Mouse (Mus musculus): ENCODE results near the gene Mcl1. TPM values are rescaled to one million over a fixed set of nuclear protein-coding genes. Genes with fewer than 3 reads are reported as not detected.
A peak's percentile ranks its signal among the peaks of the same experiment; 100 is the strongest.

Gene Mcl1
- polyA plus RNA-seq, 1 experiment from 2014 or later = 66.8 TPM

DNA sequence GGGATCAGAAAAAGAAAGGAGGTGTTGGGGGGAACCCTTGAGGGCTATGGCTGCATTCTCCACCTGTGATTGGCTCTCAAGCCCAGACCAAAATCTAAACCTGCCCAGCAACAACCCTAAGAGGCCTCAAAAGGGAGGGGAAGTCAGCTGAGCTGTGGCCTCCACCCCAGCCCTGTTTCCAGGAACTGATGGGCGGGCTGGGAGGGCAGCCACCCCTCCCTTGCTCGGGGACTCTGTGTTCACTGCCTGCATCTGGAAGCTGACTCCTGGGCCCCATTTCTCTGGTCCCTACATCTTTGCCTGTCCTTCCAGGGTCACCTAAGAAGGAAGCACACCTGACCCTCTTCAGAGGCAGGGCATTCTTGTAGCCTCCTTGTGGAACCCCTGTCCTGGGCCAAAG is 15.6 kb downstream of the Mcl1 start:
- Histone ChIP-seq H3K27ac (ENCODE audit: low read depth, low read length) (no peak overlapping the region), H3K9ac (ENCODE audit: low read length) (no peak overlapping the region; the same call in 1 of the 2 replicates), H3K4me1 (replicated peaks; ENCODE audit: control insufficient read depth, insufficient read depth, low read length) (peaks cover 9% of the 10 kb centered on the region), H3K4me3 (ENCODE audit: low read depth, low read length) (no peak overlapping the region), H3K9me3 (ENCODE audit: control insufficient read depth, low read length) (no peaks in the 10 kb centered on the region), H3K36me3 (ENCODE audit: control insufficient read depth, insufficient read depth, low read length) (no peaks in the 10 kb centered on the region), H3K4me2 (ENCODE audit: low read depth, low read length, severe bottlenecking) (no peak overlapping the region), H3K27me3 (ENCODE audit: control insufficient read depth, insufficient read depth, low read length) (no peaks in the 10 kb centered on the region)
- DNase-seq (ENCODE audit: low spot score) (no peak), ATAC-seq (replicated peaks; ENCODE audit: low FRiP score) (no peak; the same call in 1 of the 2 replicates)
- WGBS = 42% methylated on average over 2 of the region's 2 CpGs

DNA sequence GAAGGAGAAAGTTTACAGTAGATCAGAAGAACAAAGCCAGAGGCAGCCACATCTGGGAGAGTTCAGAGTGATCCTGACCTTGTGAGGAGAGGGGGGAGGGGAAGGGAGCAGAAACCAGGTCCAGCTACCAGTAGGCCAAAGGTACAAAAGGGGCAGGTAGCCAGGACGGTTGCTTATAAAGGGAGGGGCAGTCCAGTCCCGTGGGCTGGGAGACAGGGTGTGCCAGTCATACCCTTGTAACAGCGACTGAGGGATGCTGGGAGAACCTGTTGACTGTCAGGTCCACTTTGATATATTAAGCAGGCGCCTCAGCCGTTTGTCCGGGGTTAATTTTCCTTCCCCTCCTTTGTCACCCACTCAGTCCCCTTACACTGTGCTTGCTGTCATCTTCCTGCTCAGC is 16.2 kb downstream of the Mcl1 start:
- no peak overlapping the region for H3K9ac ChIP-seq (ENCODE audit: low read length)

DNA sequence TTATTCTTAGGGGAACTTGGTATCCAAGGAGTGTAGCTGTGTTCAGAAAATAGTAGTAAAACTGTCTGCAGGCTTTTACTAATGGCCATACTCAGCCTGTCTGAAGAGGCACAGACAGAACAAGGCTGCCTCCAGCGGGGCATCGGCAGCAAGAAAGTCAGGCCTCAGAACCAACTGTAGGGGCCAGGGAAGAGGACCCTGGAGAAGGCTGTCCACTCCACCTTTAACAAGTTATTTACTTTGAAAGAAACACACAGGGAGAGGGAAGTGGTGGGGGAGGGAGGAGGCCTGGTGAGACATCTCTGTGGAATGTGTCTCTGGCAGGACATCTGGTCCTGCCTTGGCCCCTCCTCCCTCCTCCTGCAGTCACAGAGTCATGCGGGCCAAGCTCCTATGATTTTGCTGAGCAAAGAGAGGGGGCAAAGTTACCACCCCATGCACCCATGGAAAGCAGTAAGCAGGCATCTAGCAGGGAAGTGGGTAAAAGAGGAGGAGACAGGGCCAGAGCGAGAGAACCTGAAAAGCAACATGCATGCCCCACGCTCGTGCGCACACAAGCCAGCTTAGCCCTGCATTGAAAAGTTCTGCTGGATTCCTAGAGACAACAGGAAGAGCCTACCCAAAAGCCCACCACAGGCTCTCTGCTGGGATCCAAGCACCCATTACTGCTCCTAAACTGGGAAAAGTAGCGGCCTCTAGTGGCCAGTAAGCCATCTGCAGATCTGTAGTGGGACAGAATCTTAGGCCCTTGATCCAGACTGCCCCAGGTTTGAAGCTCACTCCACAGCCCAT is 16.9 kb downstream of the Mcl1 start:
- Histone ChIP-seq H3K4me1 (replicated peaks; ENCODE audit: control insufficient read depth, insufficient read depth, low read length) (peaks cover 9% of the 10 kb centered on the region), H3K9me3 (ENCODE audit: control insufficient read depth, low read length) (no peaks in the 10 kb centered on the region), H3K4me2 (ENCODE audit: low read depth, low read length, severe bottlenecking) (no peak overlapping the region), H3K36me3 (ENCODE audit: control insufficient read depth, insufficient read depth, low read length) (no peaks in the 10 kb centered on the region), H3K4me3 (ENCODE audit: low read depth, low read length) (no peak overlapping the region), H3K9ac (ENCODE audit: low read length) (no peak overlapping the region), H3K27me3 (ENCODE audit: control insufficient read depth, insufficient read depth, low read length) (no peaks in the 10 kb centered on the region), H3K27ac (ENCODE audit: low read depth, low read length) (peak overlapping the region; percentile 57)
- WGBS = 23% methylated on average over 8 of the region's 8 CpGs
- ATAC-seq (replicated peaks; ENCODE audit: low FRiP score) (peak; percentile 26; the same call in 1 of the 2 replicates), DNase-seq (ENCODE audit: low spot score) (peak; percentile 72)

More for the DNA sequence above, 16.2 kb downstream of the Mcl1 start:
- Histone ChIP-seq H3K4me3 (ENCODE audit: low read depth, low read length) (no peak overlapping the region), H3K4me2 (ENCODE audit: low read depth, low read length, severe bottlenecking) (no peak overlapping the region), H3K27ac (ENCODE audit: low read depth, low read length) (peak overlapping the region; percentile 57), H3K36me3 (ENCODE audit: control insufficient read depth, insufficient read depth, low read length) (no peaks in the 10 kb centered on the region), H3K9me3 (ENCODE audit: control insufficient read depth, low read length) (no peaks in the 10 kb centered on the region), H3K27me3 (ENCODE audit: control insufficient read depth, insufficient read depth, low read length) (no peaks in the 10 kb centered on the region), H3K4me1 (replicated peaks; ENCODE audit: control insufficient read depth, insufficient read depth, low read length) (peaks cover 9% of the 10 kb centered on the region)
- 43% methylated on average over 6 of the region's 6 CpGs for WGBS
- no peak for DNase-seq (ENCODE audit: low spot score)
- no peak for ATAC-seq (replicated peaks; ENCODE audit: low FRiP score)

DNA sequence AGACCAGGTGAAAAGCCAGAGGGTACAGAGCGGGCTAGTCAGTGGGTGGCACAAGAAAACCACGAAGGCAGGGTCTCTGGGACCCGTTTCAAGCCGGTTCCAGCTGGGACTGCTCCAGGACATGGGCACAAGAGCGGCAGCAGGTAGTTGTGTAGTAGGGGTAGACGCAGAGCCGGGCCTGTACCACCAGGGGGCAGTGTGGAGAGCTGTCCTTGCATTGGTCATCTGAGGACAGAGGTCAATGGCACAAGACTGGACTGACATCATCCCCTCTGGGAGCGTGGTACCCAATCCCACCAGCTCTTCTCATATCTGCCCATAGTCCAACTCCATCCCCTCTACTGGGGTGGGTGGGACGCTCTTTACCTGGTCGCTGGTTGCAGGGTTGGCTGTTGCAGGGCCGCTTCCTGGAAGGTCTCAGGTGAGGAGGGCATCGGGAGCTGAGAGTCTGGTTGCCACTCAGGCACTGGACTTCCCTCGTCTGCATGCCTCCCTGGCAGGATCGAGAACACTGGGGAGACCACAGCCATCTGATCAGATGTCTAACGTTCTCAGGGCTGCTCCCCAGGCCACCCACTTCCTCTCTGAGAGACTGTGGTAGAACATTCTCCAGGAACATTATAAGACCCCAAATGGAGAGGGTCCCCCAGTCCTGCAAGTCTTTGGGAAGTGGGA is 18.3 kb downstream of the Mcl1 start:
- H3K4me3 ChIP-seq (ENCODE audit: low read depth, low read length) = no peak overlapping the region
- H3K27me3 ChIP-seq (ENCODE audit: control insufficient read depth, insufficient read depth, low read length) = no peaks in the 10 kb centered on the region
- DNase-seq (ENCODE audit: low spot score) (peak; percentile 85), ATAC-seq (replicated peaks; ENCODE audit: low FRiP score) (peak; percentile 36; the same call in 1 of the 2 replicates)
- H3K4me1 ChIP-seq (replicated peaks; ENCODE audit: control insufficient read depth, insufficient read depth, low read length) = peaks cover 9% of the 10 kb centered on the region
- H3K9ac ChIP-seq (ENCODE audit: low read length) = no peak overlapping the region
- H3K9me3 ChIP-seq (ENCODE audit: control insufficient read depth, low read length) = no peaks in the 10 kb centered on the region
- H3K4me2 ChIP-seq (ENCODE audit: low read depth, low read length, severe bottlenecking) = no peak overlapping the region
- 55% methylated on average over 15 of the region's 15 CpGs for WGBS
- no peak overlapping the region for H3K27ac ChIP-seq (ENCODE audit: low read depth, low read length)
- no peaks in the 10 kb centered on the region for H3K36me3 ChIP-seq (ENCODE audit: control insufficient read depth, insufficient read depth, low read length)

DNA sequence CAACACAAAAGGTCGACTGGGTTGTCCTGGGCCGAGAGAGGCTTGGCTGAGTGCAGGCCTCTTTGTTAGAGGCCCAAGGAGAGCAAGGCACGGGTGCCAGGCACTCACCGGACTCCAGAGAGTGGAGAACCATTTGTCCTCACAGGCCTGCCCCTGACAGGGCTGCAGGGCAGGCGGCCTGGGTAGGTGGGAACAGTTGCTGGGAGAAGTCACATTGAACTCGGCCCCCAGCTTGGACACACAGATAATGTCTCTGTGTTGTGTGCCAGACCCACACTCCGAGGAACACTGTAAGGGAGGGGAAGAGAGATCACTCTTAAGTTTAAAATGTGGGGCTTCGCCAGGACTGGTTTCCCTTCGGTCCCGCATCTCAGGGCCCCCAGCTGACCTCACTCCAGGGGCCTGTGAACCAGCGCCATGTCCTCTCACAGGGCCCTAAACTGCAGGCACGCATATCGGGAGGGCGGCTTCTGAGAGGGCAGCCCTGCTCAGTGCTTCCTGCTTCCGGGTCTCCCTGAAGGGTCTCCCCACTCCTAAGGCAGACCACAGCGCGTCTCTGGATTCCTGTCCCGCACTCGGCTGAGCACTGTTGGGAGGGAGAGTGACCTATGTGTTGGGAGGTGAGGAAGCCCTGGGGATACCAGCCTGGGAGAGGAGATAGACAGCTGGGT is 19.0 kb downstream of the Mcl1 start:
- no peaks in the 10 kb centered on the region for H3K27me3 ChIP-seq (ENCODE audit: control insufficient read depth, insufficient read depth, low read length)
- H3K9ac ChIP-seq (ENCODE audit: low read length) = no peak overlapping the region
- ATAC-seq (replicated peaks; ENCODE audit: low FRiP score) (no peak), DNase-seq (ENCODE audit: low spot score) (no peak)
- H3K4me1 ChIP-seq (replicated peaks; ENCODE audit: control insufficient read depth, insufficient read depth, low read length) = peaks cover 9% of the 10 kb centered on the region
- no peaks in the 10 kb centered on the region for H3K36me3 ChIP-seq (ENCODE audit: control insufficient read depth, insufficient read depth, low read length)
- no peak overlapping the region for H3K4me2 ChIP-seq (ENCODE audit: low read depth, low read length, severe bottlenecking)
- no peak overlapping the region for H3K27ac ChIP-seq (ENCODE audit: low read depth, low read length)
- no peaks in the 10 kb centered on the region for H3K9me3 ChIP-seq (ENCODE audit: control insufficient read depth, low read length)
- no peak overlapping the region for H3K4me3 ChIP-seq (ENCODE audit: low read depth, low read length)
- WGBS = 83% methylated on average over 19 of the region's 19 CpGs

DNA sequence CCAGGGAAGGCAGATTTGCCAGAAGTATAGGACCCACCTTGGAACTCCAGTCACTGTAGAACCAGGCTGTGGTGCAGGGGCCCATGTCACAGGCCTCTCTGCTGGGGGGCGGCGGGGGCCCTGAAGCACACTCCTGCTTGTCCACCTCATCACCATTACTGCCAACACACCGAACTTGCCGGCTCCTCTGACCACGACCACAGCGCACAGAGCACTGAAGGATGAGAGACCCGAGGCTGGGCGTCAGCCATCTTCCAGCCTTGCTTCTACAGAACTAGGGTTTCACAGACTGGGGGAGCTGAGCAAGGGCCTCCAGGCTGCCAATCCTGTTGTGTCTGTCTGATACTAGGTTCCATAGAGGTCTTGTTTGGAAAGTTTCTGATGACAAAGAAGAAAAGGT is 21.0 kb downstream of the Mcl1 start:
- no peaks in the 10 kb centered on the region for H3K9me3 ChIP-seq (ENCODE audit: control insufficient read depth, low read length)
- ATAC-seq (replicated peaks; ENCODE audit: low FRiP score) (no peak), DNase-seq (ENCODE audit: low spot score) (no peak)
- no peak overlapping the region for H3K4me3 ChIP-seq (ENCODE audit: low read depth, low read length)
- no peaks in the 10 kb centered on the region for H3K36me3 ChIP-seq (ENCODE audit: control insufficient read depth, insufficient read depth, low read length)
- H3K27ac ChIP-seq (ENCODE audit: low read depth, low read length) = no peak overlapping the region
- no peaks in the 10 kb centered on the region for H3K27me3 ChIP-seq (ENCODE audit: control insufficient read depth, insufficient read depth, low read length)
- H3K9ac ChIP-seq (ENCODE audit: low read length) = no peak overlapping the region
- 0 out of 2 replicates have a peak, but pooled peaks cover 2% of the 10 kb centered on the region for H3K4me1 ChIP-seq (replicated peaks; ENCODE audit: control insufficient read depth, insufficient read depth, low read length)
- 91% methylated on average over 8 of the region's 8 CpGs for WGBS
- H3K4me2 ChIP-seq (ENCODE audit: low read depth, low read length, severe bottlenecking) = no peak overlapping the region

DNA sequence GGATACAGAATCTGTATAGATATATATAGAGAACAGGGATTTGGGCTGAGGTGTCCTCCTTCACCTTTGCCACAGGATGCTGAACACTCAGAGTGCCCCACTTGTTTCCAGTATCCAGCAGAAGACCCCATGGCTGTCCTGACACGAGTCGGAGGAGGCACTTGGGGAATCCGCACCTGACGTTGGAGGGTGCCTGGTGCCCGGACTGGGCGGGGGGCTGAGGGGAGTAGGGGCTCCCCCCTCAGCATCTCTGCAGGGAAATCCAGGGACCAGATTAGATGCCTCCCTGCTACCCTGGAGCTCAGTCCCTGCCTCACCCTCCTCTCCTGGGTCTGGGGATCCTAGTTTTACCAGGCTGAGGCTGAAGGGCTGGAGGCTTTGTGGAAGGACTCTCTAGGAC is 22.1 kb downstream of the Mcl1 start:
- 89% methylated on average over 6 of the region's 6 CpGs for WGBS
- H3K4me1 ChIP-seq (replicated peaks; ENCODE audit: control insufficient read depth, insufficient read depth, low read length) = no peaks in the 10 kb centered on the region
- ATAC-seq (replicated peaks; ENCODE audit: low FRiP score) = no peak
- no peaks in the 10 kb centered on the region for H3K36me3 ChIP-seq (ENCODE audit: control insufficient read depth, insufficient read depth, low read length)
- DNase-seq (ENCODE audit: low spot score) = no peak
- H3K27me3 ChIP-seq (ENCODE audit: control insufficient read depth, insufficient read depth, low read length) = no peaks in the 10 kb centered on the region
- no peak overlapping the region for H3K9ac ChIP-seq (ENCODE audit: low read length)
- no peak overlapping the region for H3K27ac ChIP-seq (ENCODE audit: low read depth, low read length)
- H3K9me3 ChIP-seq (ENCODE audit: control insufficient read depth, low read length) = no peaks in the 10 kb centered on the region
- no peak overlapping the region for H3K4me2 ChIP-seq (ENCODE audit: low read depth, low read length, severe bottlenecking)
- H3K4me3 ChIP-seq (ENCODE audit: low read depth, low read length) = no peak overlapping the region

DNA sequence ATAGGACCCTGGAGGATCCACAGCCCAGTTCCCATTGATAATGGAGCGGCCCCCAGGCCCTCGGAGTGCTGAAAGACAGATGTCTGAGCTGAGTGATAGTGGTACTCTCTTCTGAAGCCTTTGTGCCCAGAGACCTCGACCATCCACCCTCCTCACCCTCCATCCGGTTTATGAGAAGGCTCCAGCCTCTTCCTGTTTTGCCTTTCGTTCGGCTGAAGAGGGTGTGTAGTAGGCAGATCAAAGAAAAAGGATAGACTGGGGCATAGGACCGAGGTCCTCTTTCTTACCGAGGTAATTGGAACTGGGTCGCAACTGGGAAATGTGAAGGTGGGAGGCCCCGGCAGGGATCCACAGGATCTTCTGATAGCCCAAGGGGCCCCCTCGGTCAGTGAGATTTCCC is 22.8 kb downstream of the Mcl1 start:
- no peak overlapping the region for H3K9ac ChIP-seq (ENCODE audit: low read length)
- H3K36me3 ChIP-seq (ENCODE audit: control insufficient read depth, insufficient read depth, low read length) = no peaks in the 10 kb centered on the region
- ATAC-seq (replicated peaks; ENCODE audit: low FRiP score) (no peak), DNase-seq (ENCODE audit: low spot score) (no peak)
- no peaks in the 10 kb centered on the region for H3K9me3 ChIP-seq (ENCODE audit: control insufficient read depth, low read length)
- no peak overlapping the region for H3K4me2 ChIP-seq (ENCODE audit: low read depth, low read length, severe bottlenecking)
- no peaks in the 10 kb centered on the region for H3K4me1 ChIP-seq (replicated peaks; ENCODE audit: control insufficient read depth, insufficient read depth, low read length)
- 66% methylated on average over 11 of the region's 11 CpGs for WGBS
- H3K27me3 ChIP-seq (ENCODE audit: control insufficient read depth, insufficient read depth, low read length) = no peaks in the 10 kb centered on the region
- H3K27ac ChIP-seq (ENCODE audit: low read depth, low read length) = no peak overlapping the region
- no peak overlapping the region for H3K4me3 ChIP-seq (ENCODE audit: low read depth, low read length)
